Mouse (Mus musculus): ENCODE data around the gene Tsen54.

The Tsen54 gene

DNA sequence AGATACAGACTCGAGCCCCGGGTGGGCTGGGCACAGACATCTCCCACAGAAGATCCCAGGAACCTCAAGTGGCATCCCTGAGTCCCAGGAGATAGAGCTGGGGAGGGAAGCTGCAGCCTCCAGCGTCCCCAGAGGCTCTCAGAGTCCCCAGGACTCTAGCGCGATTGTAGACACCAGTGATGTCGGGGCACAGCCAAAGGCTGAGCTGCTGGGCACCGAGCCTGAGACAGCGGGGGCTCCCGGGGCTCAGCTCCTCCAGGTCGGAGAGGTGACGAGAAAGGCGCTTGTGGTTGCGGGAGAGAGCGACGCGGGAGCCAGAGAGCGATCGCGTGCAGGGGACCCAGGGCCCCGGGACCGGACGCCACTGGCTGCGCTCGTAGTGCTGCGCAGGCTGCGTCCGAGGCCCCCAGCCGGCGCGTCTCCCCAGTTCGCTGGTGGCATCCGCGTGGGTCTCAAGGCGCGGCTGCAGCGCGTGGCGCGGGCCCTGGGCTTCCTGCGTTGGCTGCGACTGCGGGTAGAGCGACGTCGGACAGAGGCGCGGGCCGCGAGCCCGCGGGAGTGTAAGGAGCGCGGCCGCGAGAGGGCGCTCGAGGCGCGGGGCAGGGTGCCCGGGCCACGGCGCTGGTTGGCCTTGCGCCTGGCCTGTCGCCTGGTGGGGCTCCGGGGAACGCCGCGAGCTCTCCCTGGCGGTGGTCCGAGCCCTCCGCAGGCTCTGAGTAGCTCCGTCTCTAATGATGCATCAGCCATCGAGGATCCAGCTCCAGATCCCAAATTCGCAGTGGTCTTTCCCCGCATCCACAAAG, 44.8 kb downstream of the Tsen54 start:
- in situ Hi-C loops (cut with MboI), result no loop called here

DNA sequence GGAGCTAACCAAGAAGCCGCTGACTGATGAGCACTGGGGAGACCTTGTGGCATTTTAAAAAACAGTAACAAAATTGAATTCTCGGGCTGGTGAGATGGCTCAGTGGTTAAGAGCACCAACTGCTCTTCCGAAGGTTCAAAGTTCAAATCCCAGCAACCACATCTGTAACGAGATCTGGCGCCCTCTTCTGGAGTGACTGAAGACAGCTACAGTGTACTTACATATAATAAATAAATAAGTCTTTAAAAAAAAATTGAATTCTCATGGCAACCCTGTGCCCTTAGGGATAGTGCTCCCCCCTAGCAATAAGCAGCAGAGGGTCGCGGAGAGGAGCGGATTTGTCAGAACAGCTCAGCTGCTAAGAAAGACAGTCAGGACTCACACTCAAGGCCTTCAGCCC, 49.4 kb downstream of the Tsen54 start:
- in situ Hi-C loops (cut with MboI), result no loop called here

DNA sequence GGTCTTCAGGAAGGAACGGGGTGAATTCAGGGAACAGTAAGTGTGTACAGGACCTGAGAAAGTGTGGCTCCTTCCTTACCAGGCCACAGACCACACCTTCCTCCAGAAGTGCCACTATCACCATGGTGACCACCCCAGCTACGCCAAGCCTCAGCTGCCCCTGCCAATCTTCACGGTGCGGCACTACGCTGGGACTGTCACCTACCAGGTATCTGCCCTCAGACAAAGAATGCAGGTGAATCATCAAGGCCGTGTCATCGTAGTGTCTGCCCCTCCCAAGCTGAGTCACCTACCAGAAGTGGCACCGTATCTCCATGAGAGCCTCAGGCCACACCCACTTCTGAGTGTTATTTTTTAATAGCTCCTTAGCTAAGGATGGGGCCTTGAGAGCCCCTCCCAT, 54.9 kb downstream of the Tsen54 start:
- in situ Hi-C loops (cut with MboI), result no loop called here

GRCm38 (mm10) chr11:115872437-115872836, 57.9 kb downstream of the Tsen54 start:
- in situ Hi-C loops (cut with MboI), result no loop called here
